Mouse (Mus musculus): ENCODE results near the gene Mis18bp1.

- TF ChIP-seq ETS1 (IDR thresholded peaks at IDR 0.05; ENCODE audit: low read depth, low read length), result no peak
- no peak for TF ChIP-seq EP300 (IDR thresholded peaks at IDR 0.05; ENCODE audit: low read depth in 1 of 2, low read length in 2 of 2)
- no peak for TF ChIP-seq POLR2A (IDR thresholded peaks at IDR 0.05; ENCODE audit: control insufficient read depth in 1 of 2, insufficient read depth in 1 of 2, low read depth in 1 of 2, low read length in 2 of 2, poor library complexity in 1 of 2)
- TF ChIP-seq CTCF (IDR thresholded peaks at IDR 0.05 in 2 of 3, conservative IDR thresholded peaks at IDR 0.05 in 1 of 3; ENCODE audit: control insufficient read depth in 1 of 3, insufficient read depth in 1 of 3, low read depth in 2 of 3, low read length in 3 of 3, poor library complexity in 1 of 3, severe bottlenecking in 1 of 3), result no peak
- TF ChIP-seq POLR2AphosphoS2 (IDR thresholded peaks at IDR 0.05; ENCODE audit: low read length), result no peak
- no peak for TF ChIP-seq POLR2AphosphoS5 (IDR thresholded peaks at IDR 0.05; ENCODE audit: borderline replicate concordance, low read depth, low read length)
- no peak for TF ChIP-seq CHD2 (IDR thresholded peaks at IDR 0.05; ENCODE audit: low read length)
- no peak for TF ChIP-seq UBTF (IDR thresholded peaks at IDR 0.05; ENCODE audit: borderline replicate concordance, insufficient read depth, low read depth, low read length)
- no peak for TF ChIP-seq GATA1 (IDR thresholded peaks at IDR 0.05; ENCODE audit: low read depth, low read length)
- TF ChIP-seq TBP (IDR thresholded peaks at IDR 0.05; ENCODE audit: low read depth, low read length), result no peak
- TF ChIP-seq E2F4 (IDR thresholded peaks at IDR 0.05; ENCODE audit: borderline replicate concordance, low read depth, low read length), result no peak
- TF ChIP-seq GABPA (IDR thresholded peaks at IDR 0.05; ENCODE audit: low read depth, low read length), result no peak
- no peak for TF ChIP-seq USF1 (IDR thresholded peaks at IDR 0.05; ENCODE audit: low read depth, low read length)
These were observed 63.7 kb downstream of the Mis18bp1 start for GRCm38 (mm10) chr12:65108746-65109145.

Measured in MEL (cell line).